Mouse (Mus musculus): ENCODE measurements around the gene Grm4. TPM values are rescaled to one million over a fixed set of nuclear protein-coding genes. Genes with fewer than 3 reads are reported as not detected.

Gene Grm4
- polyA plus RNA-seq (2015; fragmentation: Nextera tagmentation; extraction: Ambion mirVana) = 0.39 and 0.47 TPM in 2 replicates

DNA sequence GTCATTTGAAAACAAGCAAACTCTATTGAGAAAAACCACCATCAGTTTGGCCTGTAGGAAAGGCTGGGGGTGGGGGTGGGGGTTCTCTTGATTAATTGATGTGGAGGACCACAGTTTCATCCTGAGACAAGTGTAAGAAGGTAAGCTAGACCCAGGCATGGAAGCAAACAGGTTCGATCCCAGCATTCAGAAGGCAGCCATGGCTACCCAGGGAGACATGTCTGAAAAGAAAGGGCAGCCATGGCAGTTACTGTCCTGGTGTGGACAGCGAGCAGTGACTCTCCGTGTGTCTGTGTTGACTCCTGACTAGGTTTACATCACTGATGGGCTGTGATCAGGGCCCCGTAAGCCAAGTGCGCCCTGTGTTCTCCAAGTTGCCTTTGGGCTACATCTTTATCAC is at the start of gene Grm4:
Grm4 (minus strand) TSS at position 101 of the 400 bp plus-strand sequence.

DNA sequence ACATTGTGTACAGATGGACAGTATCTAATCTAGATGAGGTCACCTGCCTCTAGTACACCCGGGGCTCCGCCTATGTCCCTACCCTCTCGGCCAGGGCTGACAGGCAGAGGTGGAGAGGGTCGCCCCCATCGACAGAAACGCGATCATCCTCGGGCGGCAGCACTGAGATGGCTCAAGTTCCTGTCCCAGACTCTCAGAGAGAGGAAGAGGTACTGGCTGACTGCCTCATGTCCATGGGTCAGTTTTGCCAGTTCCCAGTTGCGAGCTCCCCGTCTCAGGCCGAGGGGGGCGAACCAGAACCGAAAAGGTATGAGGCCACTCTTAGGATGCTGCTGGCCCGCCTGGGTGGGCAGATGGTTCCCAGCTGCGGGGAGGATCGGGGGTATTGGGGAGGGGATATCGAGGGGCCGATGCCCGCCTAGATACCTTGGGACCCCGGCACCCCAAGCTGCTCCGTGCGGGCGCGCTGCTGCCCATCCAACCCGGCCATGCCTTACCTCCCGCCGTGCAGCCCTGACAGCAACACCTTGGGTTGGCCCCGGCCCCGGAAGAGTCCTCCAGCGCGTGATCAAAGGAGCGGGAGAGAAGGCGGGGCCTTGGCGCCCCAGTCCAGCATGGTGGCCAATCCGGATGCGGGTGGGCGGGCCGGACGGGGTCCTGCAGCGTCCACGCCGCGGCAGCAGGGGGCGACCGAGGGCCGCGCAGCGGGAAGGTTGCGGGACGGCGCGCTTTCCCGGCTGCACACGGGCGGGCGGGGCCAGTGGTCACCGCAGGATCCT is 44.1 kb upstream of the Grm4 start, which contains the start of gene AI413582:
AI413582 (minus strand) TSS at position 594 of the 779 bp plus-strand sequence.

GRCm38 (mm10) chr17:27556315-27557011 is 35.3 kb upstream of the Grm4 start, which contains the start of gene Hmga1:
TSS of gene Hmga1 (plus strand) at chr17:27556497.

Other genes starting within 250 kb of the Grm4 start
- gene Hmga1, start 35.1 kb upstream of the Grm4 start, polyA plus RNA-seq (2015; fragmentation: Nextera tagmentation; extraction: Ambion mirVana) = 50.7 and 54.5 TPM in 2 replicates
- 29.8 and 44.3 TPM in 2 replicates for gene AI413582, start 44.4 kb upstream of the Grm4 start, polyA plus RNA-seq (2015; fragmentation: Nextera tagmentation; extraction: Ambion mirVana)
- gene Nudt3, start 102.1 kb upstream of the Grm4 start, polyA plus RNA-seq (2015; fragmentation: Nextera tagmentation; extraction: Ambion mirVana) = 68.1 and 68.2 TPM in 2 replicates
- not detected in 2 replicates for gene RPS10-NUDT3, start 113.8 kb upstream of the Grm4 start, polyA plus RNA-seq (2015; fragmentation: Nextera tagmentation; extraction: Ambion mirVana)
- 862 and 1,179 TPM in 2 replicates for gene Rps10, start 115.3 kb upstream of the Grm4 start, polyA plus RNA-seq (2015; fragmentation: Nextera tagmentation; extraction: Ambion mirVana)
- 4.0 and 6.4 TPM in 2 replicates for gene Pacsin1, start 134.1 kb upstream of the Grm4 start, polyA plus RNA-seq (2015; fragmentation: Nextera tagmentation; extraction: Ambion mirVana)
- gene Spdef, start 207.6 kb upstream of the Grm4 start, polyA plus RNA-seq (2015; fragmentation: Nextera tagmentation; extraction: Ambion mirVana) = 0.25 and 0.27 TPM in 2 replicates